Mouse (Mus musculus) liver, embryonic 15.5 days (tissue): ENCODE measurements around the gene Slc25a26. TPM values are rescaled to one million over a fixed set of nuclear protein-coding genes. Genes with fewer than 3 reads are reported as not detected.
"Not testable (repeated sequence)": the region's sequence is repeated elsewhere in the genome, so short reads cannot be mapped to it uniquely, and the experiment has no call there.

ENCODE experiments used
- ATAC-seq: fragments of 200-750 bp; cut with Nextera tagmentation; 2 replicates; pipeline ENCODE4 v1.8.0; 2017; ENCODE audit warnings: moderate number of reproducible peaks, mild to moderate bottlenecking, moderate library complexity; ENCODE audit not compliant: insufficient read depth
- H3K27ac ChIP-seq: fragments of 300-500 bp; sonication (generic); replicated peaks from 2 replicates; pipeline ENCODE4 v1.5.1; 2015; ENCODE audit warnings: mild to moderate bottlenecking, inconsistent platforms
- H3K27me3 ChIP-seq: fragments of 300-500 bp; sonication (generic); 2 replicates; pipeline ENCODE4 v1.6.1; 2015; ENCODE audit warnings: mild to moderate bottlenecking, inconsistent platforms
- H3K36me3 ChIP-seq: fragments of 300-500 bp; sonication (generic); replicated peaks from 2 replicates; pipeline ENCODE4 v1.6.1; 2015; ENCODE audit warnings: moderate library complexity, mild to moderate bottlenecking, inconsistent platforms
- H3K4me1 ChIP-seq: fragments of 300-500 bp; sonication (generic); replicated peaks from 2 replicates; pipeline ENCODE4 v1.6.1; 2015; ENCODE audit warnings: inconsistent platforms
- H3K4me2 ChIP-seq: fragments of 300-500 bp; sonication (generic); 2 replicates; pipeline ENCODE4 v1.6.1; 2015; ENCODE audit warnings: moderate library complexity, mild to moderate bottlenecking, inconsistent platforms
- H3K4me3 ChIP-seq: fragments of 300-500 bp; sonication (generic); replicated peaks from 2 replicates; pipeline ENCODE4 v1.5.1; 2015; ENCODE audit warnings: mild to moderate bottlenecking, inconsistent platforms
- H3K9ac ChIP-seq: fragments of 300-500 bp; sonication (generic); 2 replicates; pipeline ENCODE4 v1.6.1; 2015; ENCODE audit warnings: moderate library complexity, mild to moderate bottlenecking, inconsistent platforms
- H3K9me3 ChIP-seq: fragments of 300-500 bp; sonication (generic); replicated peaks from 2 replicates; pipeline ENCODE4 v1.6.1; 2016; ENCODE audit warnings: inconsistent platforms
- WGBS: fragments of 180-500 bp; shearing (Covaris S2); methylation state at CpG from one replicate; pipeline ENCODE4 v1.1.7; 2015; ENCODE audit warnings: mixed read lengths; ENCODE audit not compliant: insufficient replicate concordance; 5-methylcytosine and 5-hydroxymethylcytosine counted together
- polyA plus RNA-seq: library from polyadenylated mRNA; unstranded; fragments of >200 nt; fragmentation: Nextera tagmentation; extraction: Ambion mirVana; gene quantifications from 2 replicates; pipeline ENCODE4 v1.2.1, GENCODE M21; 2015

Slc25a26 gene
- polyA plus RNA-seq, 1 experiment from 2014 or later, result 2.5 TPM

DNA sequence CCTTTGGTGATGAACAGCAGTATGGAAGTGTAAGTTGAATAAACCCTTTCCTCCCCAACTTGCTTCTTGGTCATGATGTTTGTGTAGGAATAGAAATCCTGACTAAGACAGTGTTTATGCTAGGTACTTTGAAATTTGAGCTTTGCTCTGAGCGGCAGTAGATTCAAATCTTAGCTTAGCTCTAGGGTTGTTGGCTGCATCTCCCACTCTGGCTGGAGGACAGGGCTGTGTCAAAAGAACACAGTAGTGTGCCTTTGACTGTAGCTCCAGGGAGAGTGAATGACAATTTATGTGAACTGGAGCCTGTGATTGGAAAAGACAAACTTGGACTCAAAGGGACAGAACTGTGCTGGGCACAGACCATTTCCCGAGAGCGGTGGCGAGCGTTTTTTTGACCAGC is 53.0 kb downstream of the Slc25a26 start:
- Histone ChIP-seq H3K4me2 (no peak overlapping the region), H3K9ac (no peak overlapping the region), H3K4me1 (0 out of 2 replicates have a peak, but pooled peaks cover 3% of the 10 kb centered on the region), H3K36me3 (no peaks in the 10 kb centered on the region), H3K9me3 (no peaks in the 10 kb centered on the region), H3K27me3 (no peaks in the 10 kb centered on the region), H3K4me3 (no peak overlapping the region), H3K27ac (no peak overlapping the region)
- 72% methylated on average over 5 of the region's 5 CpGs for WGBS
- ATAC-seq, result no peak

DNA sequence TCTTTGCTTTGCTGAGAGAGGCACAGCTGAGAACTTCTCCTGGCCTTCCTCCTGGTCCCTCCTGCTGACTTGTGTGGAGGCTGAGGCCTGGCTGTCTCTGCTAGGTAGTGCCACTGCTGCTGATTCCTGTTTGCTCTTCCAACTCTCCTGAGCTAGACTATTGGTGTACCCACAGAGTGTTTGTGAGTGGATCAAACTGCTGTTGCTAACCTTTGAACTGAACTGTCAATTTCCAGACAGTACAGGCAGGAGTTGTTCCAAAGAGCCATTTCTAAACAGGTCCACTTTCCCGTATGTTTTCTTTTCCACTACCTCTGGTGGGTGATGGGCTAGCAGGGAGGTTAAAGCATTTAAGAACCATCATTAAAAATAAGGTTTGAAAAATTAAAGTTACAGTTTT is 58.5 kb downstream of the Slc25a26 start:
- not testable (repeated sequence) for H3K4me1 ChIP-seq, H3K27ac ChIP-seq, ATAC-seq, H3K9ac ChIP-seq, H3K36me3 ChIP-seq, H3K4me3 ChIP-seq, H3K9me3 ChIP-seq, H3K27me3 ChIP-seq, H3K4me2 ChIP-seq
- WGBS, result 46% methylated on average over 1 of the region's 1 CpGs

DNA sequence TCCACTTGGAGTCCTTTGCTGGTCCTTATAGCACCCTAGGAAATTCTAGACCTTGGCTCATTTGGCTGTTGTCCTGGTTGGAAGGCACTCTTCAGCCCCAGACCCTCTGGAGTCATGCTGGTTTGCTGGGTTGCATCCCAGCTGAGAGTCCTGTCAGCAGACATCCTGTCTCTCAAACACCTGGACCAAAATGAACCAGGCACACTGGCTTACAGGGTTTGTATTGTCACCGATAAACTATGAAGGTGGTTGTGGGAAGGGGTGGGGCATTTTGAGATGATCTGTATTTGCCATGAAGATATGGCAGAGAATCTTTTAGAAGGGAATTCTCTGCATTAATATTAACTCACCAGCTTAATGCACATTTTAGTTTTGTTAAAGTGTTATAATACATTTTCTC is 60.8 kb downstream of the Slc25a26 start:
- Histone ChIP-seq H3K27ac (no peak overlapping the region), H3K9me3 (no peaks in the 10 kb centered on the region), H3K36me3 (no peaks in the 10 kb centered on the region), H3K9ac (no peak overlapping the region), H3K4me1 (no peaks in the 10 kb centered on the region), H3K4me3 (no peak overlapping the region), H3K27me3 (no peaks in the 10 kb centered on the region), H3K4me2 (no peak overlapping the region)
- ATAC-seq, result no peak
- 88% methylated on average over 1 of the region's 1 CpGs for WGBS

GRCm38 (mm10) chr6:94561346-94561745 is 61.2 kb downstream of the Slc25a26 start:
- Histone ChIP-seq H3K9me3 (no peaks in the 10 kb centered on the region), H3K4me3 (no peak overlapping the region), H3K27ac (no peak overlapping the region), H3K27me3 (no peaks in the 10 kb centered on the region), H3K4me1 (no peaks in the 10 kb centered on the region), H3K4me2 (no peak overlapping the region), H3K36me3 (no peaks in the 10 kb centered on the region), H3K9ac (no peak overlapping the region)
- ATAC-seq, result no peak
- 57% methylated on average over 1 of the region's 1 CpGs for WGBS

DNA sequence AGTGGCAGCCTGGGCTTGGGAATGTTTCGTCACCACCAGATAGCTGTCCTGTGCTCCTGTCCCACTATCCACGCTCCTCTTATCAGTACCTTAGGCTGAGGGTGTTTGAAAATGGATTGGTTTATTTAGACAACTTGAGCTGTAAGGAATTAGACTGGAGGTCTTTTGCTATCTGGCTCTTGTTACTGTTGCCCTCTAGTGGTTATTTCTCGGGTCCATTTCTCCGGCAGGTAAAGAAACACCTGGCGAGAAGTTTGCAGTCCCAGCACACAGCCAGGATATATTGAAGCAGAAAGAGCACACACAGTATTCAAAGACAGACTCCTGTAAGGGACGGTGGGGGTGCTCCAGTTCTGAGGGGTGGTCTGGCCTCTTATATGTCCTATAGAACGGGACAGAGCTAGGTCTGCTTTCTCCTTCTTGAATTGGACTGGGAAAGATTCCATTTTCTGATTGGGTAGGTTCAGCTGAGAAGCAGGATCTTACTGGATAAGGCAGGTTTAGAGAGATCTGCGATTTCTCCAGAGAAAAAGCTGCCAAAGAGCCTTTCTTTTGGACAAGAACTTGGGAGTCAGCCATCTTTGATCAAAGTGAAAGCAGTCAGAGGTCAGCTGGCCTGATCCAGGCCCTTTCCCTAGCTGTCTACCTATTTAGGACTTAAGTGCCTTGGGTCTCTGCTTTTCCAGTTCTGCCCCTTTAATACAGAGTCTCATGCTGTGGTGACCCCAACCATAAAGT is 63.2 kb downstream of the Slc25a26 start:
- Histone ChIP-seq H3K27me3 (no peaks in the 10 kb centered on the region), H3K36me3 (no peaks in the 10 kb centered on the region), H3K4me1 (no peaks in the 10 kb centered on the region), H3K9me3 (no peaks in the 10 kb centered on the region), H3K9ac (no peak overlapping the region), H3K4me2 (no peak overlapping the region), H3K4me3 (no peak overlapping the region), H3K27ac (no peak overlapping the region)
- WGBS, result 45% methylated on average over 8 of the region's 8 CpGs
- ATAC-seq, result no peak

- WGBS, result 90% methylated on average over 2 of the region's 2 CpGs
- H3K27ac ChIP-seq, result no peak overlapping the region
- H3K27me3 ChIP-seq, result no peaks in the 10 kb centered on the region
- no peak overlapping the region for H3K4me2 ChIP-seq
- H3K9ac ChIP-seq, result no peak overlapping the region
- no peak overlapping the region for H3K4me3 ChIP-seq
- no peak for ATAC-seq
- H3K4me1 ChIP-seq, result no peaks in the 10 kb centered on the region
- H3K36me3 ChIP-seq, result no peaks in the 10 kb centered on the region
- H3K9me3 ChIP-seq, result no peaks in the 10 kb centered on the region
Observed at GRCm38 (mm10) chr6:94565766-94566165, 65.6 kb downstream of the Slc25a26 start.

GRCm38 (mm10) chr6:94568040-94568439 is 67.9 kb downstream of the Slc25a26 start:
- Histone ChIP-seq H3K9ac (no peak overlapping the region), H3K9me3 (no peaks in the 10 kb centered on the region), H3K4me1 (no peaks in the 10 kb centered on the region), H3K4me2 (no peak overlapping the region), H3K4me3 (no peak overlapping the region), H3K36me3 (no peaks in the 10 kb centered on the region), H3K27ac (no peak overlapping the region), H3K27me3 (no peaks in the 10 kb centered on the region)
- 62% methylated on average over 2 of the region's 2 CpGs for WGBS
- ATAC-seq, result no peak

- Histone ChIP-seq H3K27me3 (no peaks in the 10 kb centered on the region), H3K4me3 (no peak overlapping the region), H3K4me2 (no peak overlapping the region), H3K27ac (no peak overlapping the region), H3K9me3 (no peaks in the 10 kb centered on the region), H3K4me1 (no peaks in the 10 kb centered on the region), H3K9ac (no peak overlapping the region), H3K36me3 (no peaks in the 10 kb centered on the region)
- 69% methylated on average over 9 of the region's 9 CpGs for WGBS
- ATAC-seq, result no peak
Observed at GRCm38 (mm10) chr6:94575526-94576166, 75.5 kb downstream of the Slc25a26 start.

GRCm38 (mm10) chr6:94577991-94578390 is 77.9 kb downstream of the Slc25a26 start:
- Histone ChIP-seq H3K27ac (no peak overlapping the region), H3K36me3 (no peaks in the 10 kb centered on the region), H3K4me2 (no peak overlapping the region), H3K9me3 (no peaks in the 10 kb centered on the region), H3K27me3 (no peaks in the 10 kb centered on the region), H3K4me3 (no peak overlapping the region), H3K4me1 (no peaks in the 10 kb centered on the region), H3K9ac (no peak overlapping the region)
- no peak for ATAC-seq
- 81% methylated on average over 8 of the region's 8 CpGs for WGBS

- Histone ChIP-seq H3K27ac (no peak overlapping the region), H3K9ac (no peak overlapping the region), H3K4me1 (no peaks in the 10 kb centered on the region), H3K27me3 (no peaks in the 10 kb centered on the region), H3K4me3 (no peak overlapping the region), H3K9me3 (no peaks in the 10 kb centered on the region), H3K36me3 (no peaks in the 10 kb centered on the region), H3K4me2 (no peak overlapping the region)
- no peak for ATAC-seq
- 48% methylated on average over 9 of the region's 9 CpGs for WGBS
Observed at GRCm38 (mm10) chr6:94582055-94582454, 81.9 kb downstream of the Slc25a26 start.

DNA sequence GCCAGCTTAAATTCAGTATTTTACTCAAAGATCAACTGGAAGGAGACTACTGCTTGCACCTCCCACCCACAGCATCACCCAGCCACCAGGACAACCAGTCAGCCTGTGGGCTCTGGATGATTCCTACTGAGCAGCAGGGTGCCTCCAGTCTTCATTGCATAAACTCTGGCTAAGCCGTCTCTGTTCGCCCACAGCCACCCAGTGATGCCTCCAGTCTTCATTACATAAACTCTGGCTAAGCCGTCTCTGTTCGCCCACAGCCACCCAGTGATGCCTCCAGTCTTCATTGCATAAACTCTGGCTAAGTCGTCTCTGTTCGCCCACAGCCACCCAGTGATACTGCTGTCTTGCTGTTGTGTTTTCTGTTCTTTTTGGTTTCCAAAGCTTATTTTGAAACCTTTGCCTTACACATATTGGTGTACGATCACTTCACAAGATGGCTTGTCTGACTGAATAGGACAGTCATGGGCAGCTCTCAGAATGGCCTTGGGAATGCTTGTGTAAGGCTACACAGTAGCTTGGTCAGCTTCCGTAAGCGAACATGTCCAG is 84.1 kb downstream of the Slc25a26 start:
- H3K4me3 ChIP-seq, result no peak overlapping the region
- no peak for ATAC-seq
- 77% methylated on average over 9 of the region's 9 CpGs for WGBS
- no peaks in the 10 kb centered on the region for H3K9me3 ChIP-seq
- no peak overlapping the region for H3K27ac ChIP-seq
- no peak overlapping the region for H3K9ac ChIP-seq
- no peaks in the 10 kb centered on the region for H3K4me1 ChIP-seq
- no peaks in the 10 kb centered on the region for H3K36me3 ChIP-seq
- no peaks in the 10 kb centered on the region for H3K27me3 ChIP-seq
- no peak overlapping the region for H3K4me2 ChIP-seq
